Mouse (Mus musculus): ENCODE measurements around the gene Gm43518. TPM values are rescaled to one million over a fixed set of nuclear protein-coding genes. Genes with fewer than 3 reads are reported as not detected.

Gm43518 gene
- polyA plus RNA-seq, 1 experiment from 2014 or later, result 0.78 TPM

GRCm38 (mm10) chr5:123970576-123970975 is 43.4 kb downstream of the Gm43518 start:
- peaks cover 7% of the 10 kb centered on the region for H3K4me1 ChIP-seq (ENCODE audit: control insufficient read depth, insufficient read depth, low read length)
- no peak overlapping the region for H3K4me3 ChIP-seq (ENCODE audit: low read depth, low read length)
- no peak overlapping the region for H3K4me2 ChIP-seq
- H3K9me3 ChIP-seq (ENCODE audit: control insufficient read depth, low read length), result no peaks in the 10 kb centered on the region
- no peak overlapping the region for H3K9ac ChIP-seq (ENCODE audit: low read length)
- no peak overlapping the region for H3K27ac ChIP-seq (ENCODE audit: low read depth, low read length)
- no peak for ATAC-seq (ENCODE audit: low FRiP score)
- H3K27me3 ChIP-seq (ENCODE audit: control insufficient read depth, insufficient read depth, low read length), result peaks cover 10% of the 10 kb centered on the region
- 90% methylated on average over 4 of the region's 4 CpGs for WGBS
- no peaks in the 10 kb centered on the region for H3K36me3 ChIP-seq (ENCODE audit: control insufficient read depth, insufficient read depth, low read length)
- DNase-seq (ENCODE audit: low spot score, missing footprints), result no peak

DNA sequence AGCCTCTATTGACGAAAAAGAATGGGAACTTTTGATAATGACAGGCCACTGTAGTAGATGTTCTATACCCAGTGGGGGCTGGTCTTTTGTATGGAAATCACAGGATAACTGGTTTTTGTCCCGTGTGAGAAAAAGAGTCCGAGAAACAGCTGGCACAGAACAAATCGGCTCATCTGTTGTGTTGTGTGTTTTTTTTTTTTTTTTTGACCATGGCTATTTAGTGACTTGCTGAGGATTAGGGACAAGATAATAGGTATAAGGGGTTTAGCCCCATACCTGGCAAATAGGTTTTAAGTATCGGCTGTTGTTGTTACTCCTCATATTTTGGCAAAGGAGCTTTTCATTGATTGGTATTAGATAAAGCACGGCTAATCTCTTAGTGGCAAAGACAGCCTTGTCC is 45.2 kb downstream of the Gm43518 start:
- H3K27ac ChIP-seq (ENCODE audit: low read depth, low read length), result no peak overlapping the region
- H3K9ac ChIP-seq (ENCODE audit: low read length), result no peak overlapping the region
- no peak overlapping the region for H3K4me2 ChIP-seq
- peaks cover 7% of the 10 kb centered on the region for H3K4me1 ChIP-seq (ENCODE audit: control insufficient read depth, insufficient read depth, low read length)
- ATAC-seq (ENCODE audit: low FRiP score) (no peak), DNase-seq (ENCODE audit: low spot score, missing footprints) (no peak)
- 69% methylated on average over 6 of the region's 6 CpGs for WGBS
- no peak overlapping the region for H3K4me3 ChIP-seq (ENCODE audit: low read depth, low read length)
- H3K36me3 ChIP-seq (ENCODE audit: control insufficient read depth, insufficient read depth, low read length), result no peaks in the 10 kb centered on the region
- no peaks in the 10 kb centered on the region for H3K9me3 ChIP-seq (ENCODE audit: control insufficient read depth, low read length)
- peaks cover 13% of the 10 kb centered on the region for H3K27me3 ChIP-seq (ENCODE audit: control insufficient read depth, insufficient read depth, low read length)

- Histone ChIP-seq H3K27ac (ENCODE audit: low read depth, low read length) (no peak within 1 kb of the TSS), H3K36me3 (ENCODE audit: control insufficient read depth, insufficient read depth, low read length) (no peaks in the 10 kb centered on the region), H3K4me1 (ENCODE audit: control insufficient read depth, insufficient read depth, low read length) (peaks cover 7% of the 10 kb centered on the region), H3K27me3 (ENCODE audit: control insufficient read depth, insufficient read depth, low read length) (peaks cover 13% of the 10 kb centered on the region), H3K4me2 (peak within 1 kb of the TSS; percentile 87), H3K9me3 (ENCODE audit: control insufficient read depth, low read length) (no peaks in the 10 kb centered on the region), H3K4me3 (ENCODE audit: low read depth, low read length) (peak within 1 kb of the TSS; percentile 77), H3K9ac (ENCODE audit: low read length) (peak within 1 kb of the TSS; percentile 56)
- ATAC-seq (ENCODE audit: low FRiP score) (peak; percentile 75), DNase-seq (ENCODE audit: low spot score, missing footprints) (peak; percentile 94)
- under 1% methylated on average over 102 of the region's 106 CpGs for WGBS
Measured at GRCm38 (mm10) chr5:123973299-123974178, 46.3 kb downstream of the Gm43518 start, which contains the start of gene Hip1r. Hip1r (plus strand) TSS chr5:123973628.

DNA sequence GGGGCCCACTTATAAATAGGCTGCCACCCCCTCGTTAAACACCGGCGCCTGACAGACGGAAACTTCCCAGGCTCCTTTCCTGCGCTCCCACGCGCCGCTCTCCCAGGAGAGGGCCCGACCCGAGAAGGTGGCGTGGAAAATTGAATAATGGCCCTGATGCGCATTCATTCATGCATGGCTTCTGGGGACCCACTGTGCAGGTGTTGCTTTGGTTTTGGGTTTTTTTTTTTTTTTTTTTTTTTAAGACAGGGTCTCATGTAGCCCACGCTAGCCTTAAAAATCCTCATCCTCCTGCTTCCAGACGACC is 46.9 kb downstream of the Gm43518 start:
- Histone ChIP-seq H3K27ac (ENCODE audit: low read depth, low read length) (no peak overlapping the region), H3K4me2 (peak overlapping the region; percentile 87), H3K27me3 (ENCODE audit: control insufficient read depth, insufficient read depth, low read length) (peaks cover 13% of the 10 kb centered on the region), H3K36me3 (ENCODE audit: control insufficient read depth, insufficient read depth, low read length) (no peaks in the 10 kb centered on the region), H3K4me3 (ENCODE audit: low read depth, low read length) (peak overlapping the region; percentile 77), H3K9ac (ENCODE audit: low read length) (peak overlapping the region; percentile 56), H3K4me1 (ENCODE audit: control insufficient read depth, insufficient read depth, low read length) (peaks cover 7% of the 10 kb centered on the region), H3K9me3 (ENCODE audit: control insufficient read depth, low read length) (no peaks in the 10 kb centered on the region)
- peak; percentile 91 for DNase-seq (ENCODE audit: low spot score, missing footprints)
- ATAC-seq (ENCODE audit: low FRiP score), result 0 out of 2 replicates have a peak, but pooled peaks have one; percentile 2
- WGBS, result 1% methylated on average over 14 of the region's 14 CpGs

GRCm38 (mm10) chr5:123974616-123975111 is 47.4 kb downstream of the Gm43518 start:
- DNase-seq (ENCODE audit: low spot score, missing footprints) (no peak), ATAC-seq (ENCODE audit: low FRiP score) (no peak)
- Histone ChIP-seq H3K9me3 (ENCODE audit: control insufficient read depth, low read length) (no peaks in the 10 kb centered on the region), H3K9ac (ENCODE audit: low read length) (no peak overlapping the region), H3K4me2 (peak overlapping the region; percentile 87), H3K27me3 (ENCODE audit: control insufficient read depth, insufficient read depth, low read length) (peaks cover 13% of the 10 kb centered on the region), H3K4me3 (ENCODE audit: low read depth, low read length) (no peak overlapping the region), H3K27ac (ENCODE audit: low read depth, low read length) (no peak overlapping the region), H3K4me1 (ENCODE audit: control insufficient read depth, insufficient read depth, low read length) (peaks cover 7% of the 10 kb centered on the region), H3K36me3 (ENCODE audit: control insufficient read depth, insufficient read depth, low read length) (no peaks in the 10 kb centered on the region)
- WGBS, result 42% methylated on average over 11 of the region's 11 CpGs

GRCm38 (mm10) chr5:123975668-123976180 is 48.5 kb downstream of the Gm43518 start:
- Histone ChIP-seq H3K4me1 (ENCODE audit: control insufficient read depth, insufficient read depth, low read length) (peaks cover 7% of the 10 kb centered on the region), H3K36me3 (ENCODE audit: control insufficient read depth, insufficient read depth, low read length) (no peaks in the 10 kb centered on the region), H3K4me3 (ENCODE audit: low read depth, low read length) (no peak overlapping the region), H3K9me3 (ENCODE audit: control insufficient read depth, low read length) (no peaks in the 10 kb centered on the region), H3K27ac (ENCODE audit: low read depth, low read length) (no peak overlapping the region), H3K9ac (ENCODE audit: low read length) (no peak overlapping the region), H3K27me3 (ENCODE audit: control insufficient read depth, insufficient read depth, low read length) (peaks cover 13% of the 10 kb centered on the region), H3K4me2 (no peak overlapping the region)
- WGBS, result 76% methylated on average over 6 of the region's 6 CpGs
- ATAC-seq (ENCODE audit: low FRiP score) (no peak), DNase-seq (ENCODE audit: low spot score, missing footprints) (no peak)

DNA sequence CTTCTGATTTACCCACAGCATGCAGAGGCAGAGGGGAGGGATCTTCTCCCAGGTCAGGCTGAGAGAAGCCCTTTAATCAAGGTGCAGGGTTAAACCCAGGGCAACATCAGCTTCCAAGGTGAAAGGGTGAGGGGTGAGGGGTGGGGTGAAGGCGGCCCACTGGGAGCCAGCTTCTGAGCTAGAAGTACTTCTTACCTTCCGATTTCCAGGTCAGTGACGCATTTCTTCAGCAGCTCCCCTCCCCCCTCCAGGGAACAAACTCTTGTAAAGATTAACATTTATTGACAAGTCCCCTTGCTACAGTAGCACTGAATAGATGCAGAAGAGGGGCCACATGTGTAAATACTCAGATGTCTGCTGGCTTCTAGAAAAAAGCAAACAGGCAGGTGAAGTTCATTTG is 50.0 kb downstream of the Gm43518 start:
- no peak for ATAC-seq (ENCODE audit: low FRiP score)
- H3K4me3 ChIP-seq (ENCODE audit: low read depth, low read length), result no peak overlapping the region
- 52% methylated on average over 3 of the region's 3 CpGs for WGBS
- H3K4me1 ChIP-seq (ENCODE audit: control insufficient read depth, insufficient read depth, low read length), result peaks cover 7% of the 10 kb centered on the region
- no peaks in the 10 kb centered on the region for H3K36me3 ChIP-seq (ENCODE audit: control insufficient read depth, insufficient read depth, low read length)
- no peaks in the 10 kb centered on the region for H3K9me3 ChIP-seq (ENCODE audit: control insufficient read depth, low read length)
- no peak for DNase-seq (ENCODE audit: low spot score, missing footprints)
- H3K27me3 ChIP-seq (ENCODE audit: control insufficient read depth, insufficient read depth, low read length), result peaks cover 13% of the 10 kb centered on the region
- no peak overlapping the region for H3K9ac ChIP-seq (ENCODE audit: low read length)
- H3K27ac ChIP-seq (ENCODE audit: low read depth, low read length), result no peak overlapping the region
- no peak overlapping the region for H3K4me2 ChIP-seq

GRCm38 (mm10) chr5:123978131-123978530 is 50.9 kb downstream of the Gm43518 start:
- Histone ChIP-seq H3K9me3 (ENCODE audit: control insufficient read depth, low read length) (no peaks in the 10 kb centered on the region), H3K36me3 (ENCODE audit: control insufficient read depth, insufficient read depth, low read length) (no peaks in the 10 kb centered on the region), H3K27ac (ENCODE audit: low read depth, low read length) (no peak overlapping the region), H3K9ac (ENCODE audit: low read length) (no peak overlapping the region), H3K27me3 (ENCODE audit: control insufficient read depth, insufficient read depth, low read length) (peaks cover 10% of the 10 kb centered on the region), H3K4me2 (no peak overlapping the region), H3K4me3 (ENCODE audit: low read depth, low read length) (no peak overlapping the region), H3K4me1 (ENCODE audit: control insufficient read depth, insufficient read depth, low read length) (peaks cover 7% of the 10 kb centered on the region)
- ATAC-seq (ENCODE audit: low FRiP score), result no peak
- 79% methylated on average over 5 of the region's 5 CpGs for WGBS
- no peak for DNase-seq (ENCODE audit: low spot score, missing footprints)

GRCm38 (mm10) chr5:123979221-123979979 is 52.2 kb downstream of the Gm43518 start:
- H3K9me3 ChIP-seq (ENCODE audit: control insufficient read depth, low read length), result no peaks in the 10 kb centered on the region
- H3K27me3 ChIP-seq (ENCODE audit: control insufficient read depth, insufficient read depth, low read length), result peaks cover 6% of the 10 kb centered on the region
- ATAC-seq (ENCODE audit: low FRiP score) (no peak), DNase-seq (ENCODE audit: low spot score, missing footprints) (no peak)
- H3K4me3 ChIP-seq (ENCODE audit: low read depth, low read length), result no peak overlapping the region
- no peak overlapping the region for H3K27ac ChIP-seq (ENCODE audit: low read depth, low read length)
- peaks cover 3% of the 10 kb centered on the region for H3K4me1 ChIP-seq (ENCODE audit: control insufficient read depth, insufficient read depth, low read length)
- WGBS, result 78% methylated on average over 18 of the region's 18 CpGs
- H3K36me3 ChIP-seq (ENCODE audit: control insufficient read depth, insufficient read depth, low read length), result no peaks in the 10 kb centered on the region
- H3K9ac ChIP-seq (ENCODE audit: low read length), result no peak overlapping the region
- H3K4me2 ChIP-seq, result no peak overlapping the region
